Mouse (Mus musculus) granulocyte monocyte progenitor cell, adult 5-6 weeks (primary cell): ENCODE measurements around the gene Dcdc2a. TPM values are rescaled to one million over a fixed set of nuclear protein-coding genes. Genes with fewer than 3 reads are reported as not detected.

ENCODE experiments used
- total RNA-seq, 2 experiments: library from RNA; stranded (forward) in 1 of 2; stranded (reverse) in 1 of 2; fragments of 200-712, 200-1000 nt in 1 of 2; fragments of >200 nt in 1 of 2; fragmentation: Nextera tagmentation in 1 of 2; gene quantifications; 2 replicates each; pipeline ENCODE4 v1.2.3; 2014 to 2017

Gene Dcdc2a
- total RNA-seq, 2 experiments from 2014 or later: not detected

Other genes starting within 250 kb of the Dcdc2a start
- gene Acot13, start 224.5 kb upstream of the Dcdc2a start, total RNA-seq (2014; fragmentation: Nextera tagmentation): 37.7 and 40.4 TPM in 2 replicates
- gene Acot13, start 224.5 kb upstream of the Dcdc2a start, total RNA-seq (2017): 41.8 and 46.1 TPM in 2 replicates
- 48.4 and 84.7 TPM in 2 replicates for gene Tdp2, start 224.3 kb upstream of the Dcdc2a start, total RNA-seq (2014; fragmentation: Nextera tagmentation)
- 51.8 and 57.7 TPM in 2 replicates for gene Tdp2, start 224.3 kb upstream of the Dcdc2a start, total RNA-seq (2017)
- not detected in 2 replicates for gene D130043K22Rik, start 210.9 kb upstream of the Dcdc2a start, total RNA-seq (2014; fragmentation: Nextera tagmentation)
- not detected in 2 replicates for gene D130043K22Rik, start 210.9 kb upstream of the Dcdc2a start, total RNA-seq (2017)
- 1.5 TPM in 2 replicates for gene Aldh5a1, start 118.3 kb upstream of the Dcdc2a start, total RNA-seq (2014; fragmentation: Nextera tagmentation)
- 2.6 and 3.1 TPM in 2 replicates for gene Aldh5a1, start 118.3 kb upstream of the Dcdc2a start, total RNA-seq (2017)
- gene Gpld1, start 112.9 kb upstream of the Dcdc2a start, total RNA-seq (2014; fragmentation: Nextera tagmentation): 0.43 TPM in 1 of 2 replicates, not detected in the other
- 0.17 and 0.52 TPM in 2 replicates for gene Gpld1, start 112.9 kb upstream of the Dcdc2a start, total RNA-seq (2017)
- gene Mrs2, start 35.6 kb upstream of the Dcdc2a start, total RNA-seq (2014; fragmentation: Nextera tagmentation): 28.2 and 36.5 TPM in 2 replicates
- gene Mrs2, start 35.6 kb upstream of the Dcdc2a start, total RNA-seq (2017): 11.7 and 12.8 TPM in 2 replicates
- not detected in 2 replicates for gene Nrsn1, start 214.5 kb downstream of the Dcdc2a start, total RNA-seq (2014; fragmentation: Nextera tagmentation)
- not detected in 2 replicates for gene Nrsn1, start 214.5 kb downstream of the Dcdc2a start, total RNA-seq (2017)